Mouse (Mus musculus): Measurements from ENCODE around the gene Olfr1410.

DNA sequence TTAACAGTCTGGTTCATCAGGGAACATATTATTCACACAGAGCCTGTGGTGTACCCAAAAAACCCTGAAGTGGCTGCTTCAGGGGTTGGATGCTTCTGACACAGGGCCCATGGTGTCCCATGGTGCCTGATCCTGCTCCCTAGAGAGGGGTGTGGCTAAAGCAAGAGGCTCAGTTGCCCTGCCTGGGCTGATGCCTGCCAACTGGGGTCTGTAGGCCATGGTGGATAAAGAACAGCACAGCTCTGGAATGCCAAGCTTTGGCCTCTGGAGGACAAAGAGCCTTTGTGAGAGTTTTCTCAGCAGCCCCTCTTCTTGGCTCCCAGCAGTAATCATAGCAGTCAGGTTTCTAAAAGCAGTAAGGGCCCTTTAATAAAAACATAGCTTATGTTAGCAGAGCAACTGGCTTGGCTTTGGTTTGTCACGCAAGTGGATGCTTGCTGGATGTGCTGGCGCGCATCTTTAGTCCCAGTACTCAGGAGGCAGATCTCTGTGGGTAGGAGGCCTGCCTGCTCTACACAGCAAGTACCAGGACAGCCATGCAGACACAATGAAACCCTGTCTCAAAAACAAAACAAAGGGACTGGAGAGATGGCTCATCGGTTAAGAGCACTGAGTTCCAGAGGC is 29.5 kb downstream of the Olfr1410 start:
- TF ChIP-seq CTCF (IDR thresholded peaks at IDR 0.05; ENCODE audit: low read depth, low read length) (no peak), POLR2A (IDR thresholded peaks at IDR 0.05; ENCODE audit: insufficient read depth, low read length) (no peak)

Data from ES-Bruce4 (cell line).